Mouse (Mus musculus): Measurements from ENCODE around the gene Cmip.

Gene Cmip

GRCm38 (mm10) chr8:117507703-117508102, 250.8 kb downstream of the Cmip start:
- no peak for DNase-seq (ENCODE audit: low spot score)

Measured in testis, postnatal 14 days (tissue).